Mouse (Mus musculus) hindbrain, embryonic 16.5 days (tissue): ENCODE data around the gene Cln6. TPM values are rescaled to one million over a fixed set of nuclear protein-coding genes. Genes with fewer than 3 reads are reported as not detected.

Experiments used
- ATAC-seq: fragments of 200-750 bp; cut with Nextera tagmentation; 2 replicates; pipeline ENCODE4 v1.8.0; 2017; ENCODE audit warnings: moderate TSS enrichment, moderate library complexity
- H3K27ac ChIP-seq: fragments of 300-500 bp; sonication (generic); 2 replicates; pipeline ENCODE4 v1.5.1; 2014; ENCODE audit warnings: low read depth, mild to moderate bottlenecking, control low read depth, low read length, moderate library complexity
- H3K27me3 ChIP-seq: fragments of 300-500 bp; sonication (generic); replicated peaks from 2 replicates; pipeline ENCODE4 v1.6.1; 2014; ENCODE audit warnings: low read length; ENCODE audit not compliant: control insufficient read depth, insufficient read depth
- H3K36me3 ChIP-seq: fragments of 300-500 bp; sonication (generic); 2 replicates; pipeline ENCODE4 v1.6.1; 2014; ENCODE audit warnings: mild to moderate bottlenecking, low read length, moderate library complexity, mixed read lengths; ENCODE audit not compliant: control insufficient read depth, insufficient read depth
- H3K4me1 ChIP-seq: fragments of 300-500 bp; sonication (generic); 2 replicates; pipeline ENCODE4 v1.6.1; 2014; ENCODE audit warnings: low read depth, low read length; ENCODE audit not compliant: control insufficient read depth, insufficient read depth
- H3K4me2 ChIP-seq: fragments of 300-500 bp; sonication (generic); 2 replicates; pipeline ENCODE4 v1.6.1; 2014; ENCODE audit warnings: mild to moderate bottlenecking, low read length, control low read depth, moderate library complexity
- H3K4me3 ChIP-seq: fragments of 300-500 bp; sonication (generic); 2 replicates; pipeline ENCODE4 v1.5.1; 2014; ENCODE audit warnings: mild to moderate bottlenecking, low read length, control low read depth, moderate library complexity
- H3K9ac ChIP-seq: fragments of 300-500 bp; sonication (generic); 2 replicates; pipeline ENCODE4 v1.6.1; 2014; ENCODE audit warnings: low read depth, mild to moderate bottlenecking, control low read depth, low read length, moderate library complexity
- H3K9me3 ChIP-seq: fragments of 300-500 bp; sonication (generic); 2 replicates; pipeline ENCODE4 v1.6.1; 2014; ENCODE audit warnings: mild to moderate bottlenecking, low read length, moderate library complexity; ENCODE audit not compliant: control insufficient read depth
- WGBS: fragments of 180-500 bp; shearing (Covaris S2); extraction: QIAGEN DNeasy Blood & Tissue Kit; methylation state at CpG from one replicate; pipeline ENCODE4 v1.1.7; 2014; 5-methylcytosine and 5-hydroxymethylcytosine counted together
- polyA plus RNA-seq: library from polyadenylated mRNA; unstranded; fragments of >200 nt; fragmentation: Nextera tagmentation; extraction: Ambion mirVana; gene quantifications from 2 replicates; pipeline ENCODE4 v1.2.1, GENCODE M21; 2015

The Cln6 gene
- polyA plus RNA-seq, 1 experiment from 2014 or later: 6.7 TPM

DNA sequence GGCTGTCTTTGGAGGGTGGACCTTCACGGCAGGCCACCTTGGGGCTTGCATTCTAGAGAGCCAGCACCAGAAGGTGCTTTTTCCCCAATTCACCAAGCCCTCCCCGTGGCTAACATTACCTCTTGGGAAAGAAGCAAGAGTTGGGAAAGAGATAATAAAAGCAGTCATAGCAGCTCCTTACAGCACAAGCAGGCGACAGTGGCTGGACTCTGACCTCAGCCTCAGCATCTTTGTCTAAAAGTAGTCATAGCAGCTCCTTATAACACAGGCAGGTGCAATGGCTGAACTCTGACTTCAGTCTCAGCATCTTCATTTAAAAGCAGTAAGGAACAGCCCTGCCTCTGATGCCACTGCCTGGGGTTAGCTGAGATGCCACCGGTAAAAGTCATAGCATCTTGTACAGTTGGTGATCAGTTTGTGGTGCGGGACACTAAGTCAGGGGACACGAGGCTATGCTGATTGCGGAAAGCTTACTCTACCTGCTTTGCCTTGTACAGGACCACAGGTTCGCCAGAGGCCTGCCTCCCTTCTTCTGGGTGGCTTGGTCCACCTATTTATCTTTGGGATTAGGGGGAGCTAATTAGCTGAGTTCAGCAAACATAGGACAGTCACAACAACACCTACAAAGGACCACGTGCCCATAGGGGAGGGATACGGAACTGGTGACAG is 4.9 kb downstream of the Cln6 start:
- H3K36me3 ChIP-seq: no peaks in the 10 kb centered on the region
- peaks cover 8% of the 10 kb centered on the region for H3K4me1 ChIP-seq
- no peak overlapping the region for H3K27ac ChIP-seq
- H3K27me3 ChIP-seq: no peaks in the 10 kb centered on the region
- no peaks in the 10 kb centered on the region for H3K9me3 ChIP-seq
- WGBS: 86% methylated on average over 10 of the region's 10 CpGs
- H3K4me3 ChIP-seq: no peak overlapping the region
- H3K4me2 ChIP-seq: no peak overlapping the region
- no peak for ATAC-seq
- no peak overlapping the region for H3K9ac ChIP-seq

DNA sequence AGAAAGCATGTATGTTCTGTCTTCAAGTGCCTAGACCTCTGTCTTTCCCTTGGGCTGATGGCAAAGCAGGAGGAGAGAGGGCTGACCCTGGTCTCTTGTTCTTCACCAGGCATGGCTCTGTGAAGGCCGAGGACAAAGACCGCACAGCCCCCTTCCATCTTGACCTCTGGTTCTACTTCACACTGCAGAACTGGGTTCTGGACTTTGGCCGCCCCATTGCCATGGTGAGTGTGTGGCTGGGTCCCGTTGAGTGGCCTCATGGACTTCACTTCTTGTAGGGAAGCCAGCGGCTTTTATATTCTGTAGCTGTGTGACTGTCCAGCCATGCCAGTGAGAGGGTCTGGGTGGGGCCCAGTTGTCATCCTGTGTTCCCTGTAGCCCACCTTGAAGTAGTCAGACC is 5.9 kb downstream of the Cln6 start:
- H3K4me1 ChIP-seq: peaks cover 3% of the 10 kb centered on the region
- no peak overlapping the region for H3K27ac ChIP-seq
- ATAC-seq: no peak
- H3K36me3 ChIP-seq: no peaks in the 10 kb centered on the region
- WGBS: 95% methylated on average over 5 of the region's 5 CpGs
- H3K27me3 ChIP-seq: no peaks in the 10 kb centered on the region
- no peak overlapping the region for H3K4me2 ChIP-seq
- no peak overlapping the region for H3K4me3 ChIP-seq
- H3K9ac ChIP-seq: no peak overlapping the region
- no peaks in the 10 kb centered on the region for H3K9me3 ChIP-seq

DNA sequence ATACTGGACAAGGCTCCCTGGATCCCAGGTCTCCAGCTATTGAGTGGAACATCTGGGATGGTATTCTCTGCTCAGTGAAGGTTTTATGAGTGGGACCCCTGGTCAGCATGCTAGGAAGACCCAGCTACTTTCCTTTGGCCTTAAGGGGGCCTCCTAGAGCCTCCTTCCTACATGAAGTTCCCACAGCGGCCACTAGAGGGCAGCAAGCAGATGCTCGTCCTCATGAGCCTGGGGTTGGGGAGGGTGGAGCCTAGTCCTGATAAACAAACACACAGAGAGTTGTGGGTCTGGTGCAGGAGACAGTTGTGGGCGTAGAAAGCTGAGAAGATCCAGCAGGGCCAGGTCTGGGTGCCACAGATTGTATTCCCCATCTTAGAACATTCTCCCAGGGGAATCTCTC is 9.1 kb downstream of the Cln6 start:
- Histone ChIP-seq H3K36me3 (no peaks in the 10 kb centered on the region), H3K4me3 (no peak overlapping the region), H3K4me2 (0 out of 2 replicates have a peak overlapping the region, but pooled peaks have one; percentile 6), H3K27me3 (no peaks in the 10 kb centered on the region), H3K9ac (no peak overlapping the region), H3K4me1 (no peaks in the 10 kb centered on the region), H3K9me3 (no peaks in the 10 kb centered on the region), H3K27ac (no peak overlapping the region)
- ATAC-seq: peak; percentile 54
- 5% methylated on average over 3 of the region's 3 CpGs for WGBS

DNA sequence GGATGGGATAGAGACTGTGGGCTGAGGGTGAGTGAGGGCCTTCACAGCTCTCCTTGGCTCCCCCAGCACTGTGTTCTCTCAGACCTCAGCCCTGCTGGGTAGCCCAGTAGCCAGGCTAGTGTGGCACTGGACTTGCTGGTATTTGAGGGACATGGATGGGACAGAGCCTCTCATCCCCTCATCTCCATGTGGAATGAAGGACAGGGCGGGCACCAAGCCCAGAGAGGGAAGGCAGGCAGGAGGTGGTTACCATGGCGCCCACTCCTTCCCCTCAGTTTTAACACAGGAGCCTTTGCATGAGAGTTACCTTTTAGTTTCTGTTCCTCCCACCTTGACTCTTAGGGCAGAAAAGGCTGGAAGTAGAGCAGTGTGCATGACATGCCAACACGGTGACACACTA is 10.1 kb downstream of the Cln6 start:
- Histone ChIP-seq H3K4me1 (no peaks in the 10 kb centered on the region), H3K27ac (no peak overlapping the region), H3K27me3 (no peaks in the 10 kb centered on the region), H3K4me3 (no peak overlapping the region), H3K4me2 (no peak overlapping the region), H3K36me3 (no peaks in the 10 kb centered on the region), H3K9ac (no peak overlapping the region), H3K9me3 (no peaks in the 10 kb centered on the region)
- ATAC-seq: no peak; the same call in 1 of the 2 replicates
- WGBS: 70% methylated on average over 3 of the region's 3 CpGs

DNA sequence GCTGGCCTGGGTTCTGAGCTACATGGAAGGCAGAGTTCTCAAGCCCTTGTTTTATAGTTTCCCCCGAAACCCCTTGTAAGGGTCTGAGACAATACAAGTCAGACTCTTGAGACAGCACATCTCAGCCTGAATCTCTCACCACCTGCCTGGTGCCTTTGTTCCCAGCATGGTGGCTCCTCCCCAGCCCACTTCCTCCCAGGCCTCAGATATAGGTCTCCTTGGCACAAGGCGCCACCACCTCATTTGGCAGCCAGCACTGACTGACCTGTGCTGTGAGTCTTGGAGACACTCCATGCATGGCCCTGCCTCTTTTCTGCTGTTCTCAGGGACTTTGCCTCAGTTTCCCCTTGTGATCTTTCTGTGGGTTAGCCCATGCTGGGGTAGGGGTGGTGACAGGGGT is 13.0 kb downstream of the Cln6 start:
- no peak overlapping the region for H3K9ac ChIP-seq
- H3K27ac ChIP-seq: no peak overlapping the region
- no peaks in the 10 kb centered on the region for H3K9me3 ChIP-seq
- no peak overlapping the region for H3K4me3 ChIP-seq
- no peaks in the 10 kb centered on the region for H3K36me3 ChIP-seq
- no peaks in the 10 kb centered on the region for H3K4me1 ChIP-seq
- WGBS: 59% methylated on average over 2 of the region's 2 CpGs
- no peak for ATAC-seq
- H3K27me3 ChIP-seq: no peaks in the 10 kb centered on the region
- H3K4me2 ChIP-seq: no peak overlapping the region

DNA sequence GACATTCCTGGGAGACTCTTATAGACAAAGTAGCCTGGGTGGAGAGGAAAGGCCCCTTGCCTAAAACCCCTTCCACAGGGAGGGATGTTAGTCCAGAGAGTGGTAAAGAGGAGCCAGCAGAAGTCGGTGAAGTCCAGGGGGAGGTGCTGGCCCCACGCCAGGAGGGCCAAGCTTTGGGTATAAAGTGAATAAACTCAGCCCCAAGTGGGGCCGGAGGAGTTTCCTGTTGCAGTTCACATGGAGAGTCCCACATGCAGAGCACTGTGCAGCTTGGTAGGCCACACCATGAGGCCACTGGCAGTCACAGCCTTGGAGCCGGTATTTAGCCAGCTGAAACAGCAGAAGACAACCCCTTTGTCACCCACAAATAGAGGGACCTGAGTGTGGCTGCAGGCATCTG is 15.9 kb downstream of the Cln6 start:
- 55% methylated on average over 4 of the region's 4 CpGs for WGBS
- ATAC-seq: no peak
- H3K4me2 ChIP-seq: no peak overlapping the region

DNA sequence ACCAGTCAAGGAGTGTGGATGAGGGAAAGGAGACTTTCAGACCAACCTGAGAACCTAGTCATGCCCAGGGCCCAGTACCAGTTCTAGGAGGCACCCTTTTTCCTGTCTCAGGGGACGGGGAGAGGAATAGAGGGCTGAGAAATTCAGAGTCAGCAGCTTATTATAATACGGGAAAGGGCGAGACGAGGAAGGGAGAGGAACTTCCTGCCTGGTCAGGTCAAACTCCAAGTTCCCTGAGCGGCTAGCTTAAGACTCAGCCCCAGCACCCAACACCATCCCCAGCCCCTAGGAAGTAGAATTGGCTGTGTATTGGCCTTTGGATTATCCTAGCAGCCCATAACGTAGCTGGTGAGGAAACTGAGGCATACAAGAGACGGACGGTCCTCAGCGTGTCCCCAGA is 18.6 kb downstream of the Cln6 start:
- Histone ChIP-seq H3K36me3 (no peaks in the 10 kb centered on the region), H3K4me2 (no peak overlapping the region), H3K27ac (no peak overlapping the region), H3K27me3 (no peaks in the 10 kb centered on the region), H3K9me3 (no peaks in the 10 kb centered on the region), H3K4me3 (no peak overlapping the region), H3K9ac (no peak overlapping the region), H3K4me1 (peaks cover 11% of the 10 kb centered on the region)
- no peak for ATAC-seq
- WGBS: 86% methylated on average over 9 of the region's 9 CpGs

More for the DNA sequence above, 15.9 kb downstream of the Cln6 start:
- no peak overlapping the region for H3K27ac ChIP-seq
- no peaks in the 10 kb centered on the region for H3K36me3 ChIP-seq
- no peak overlapping the region for H3K4me3 ChIP-seq
- H3K9me3 ChIP-seq: no peaks in the 10 kb centered on the region
- peaks cover 11% of the 10 kb centered on the region for H3K4me1 ChIP-seq
- H3K9ac ChIP-seq: no peak overlapping the region
- H3K27me3 ChIP-seq: no peaks in the 10 kb centered on the region

DNA sequence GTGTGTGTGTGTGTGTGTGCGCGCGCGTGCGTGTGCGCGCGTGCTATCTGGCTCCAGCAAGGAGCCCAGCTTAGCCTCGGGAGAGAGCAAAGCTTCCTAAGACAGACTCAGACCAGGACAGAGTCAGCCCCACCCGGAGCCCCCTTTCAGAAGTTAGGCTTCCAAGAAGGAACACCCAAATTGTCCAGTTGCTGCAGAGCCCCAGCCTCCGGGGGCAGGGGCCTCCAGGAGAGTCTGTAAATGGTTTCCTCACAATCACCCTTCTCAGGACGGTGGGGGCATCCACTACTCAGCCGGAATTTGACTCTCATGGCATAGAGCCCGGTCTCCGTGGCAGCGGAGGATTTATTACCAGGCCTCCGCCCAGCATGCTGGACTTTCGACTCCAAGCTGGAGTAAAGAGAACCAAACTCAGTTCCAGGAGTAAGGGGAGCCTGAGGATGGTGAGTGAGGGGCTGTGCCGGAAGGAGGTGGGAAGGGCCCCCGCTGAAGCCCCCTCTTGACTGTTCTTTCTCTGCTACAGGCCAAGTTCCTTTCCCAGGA is 19.2 kb downstream of the Cln6 start, which contains the start of gene Calml4:
Gene Calml4 (plus strand): TSS at position 362 of the 543 bp plus-strand sequence.
- 39% methylated on average over 19 of the region's 20 CpGs for WGBS
- H3K27ac ChIP-seq: peak within 1 kb of the TSS; percentile 36
- peak within 1 kb of the TSS; percentile 37 for H3K4me2 ChIP-seq
- no peaks in the 10 kb centered on the region for H3K36me3 ChIP-seq
- no peaks in the 10 kb centered on the region for H3K9me3 ChIP-seq
- H3K9ac ChIP-seq: peak within 1 kb of the TSS; percentile 13; the same call in 1 of the 2 replicates
- peak; percentile 69 for ATAC-seq
- H3K4me1 ChIP-seq: peaks cover 11% of the 10 kb centered on the region
- no peak within 1 kb of the TSS for H3K4me3 ChIP-seq
- H3K27me3 ChIP-seq: no peaks in the 10 kb centered on the region

DNA sequence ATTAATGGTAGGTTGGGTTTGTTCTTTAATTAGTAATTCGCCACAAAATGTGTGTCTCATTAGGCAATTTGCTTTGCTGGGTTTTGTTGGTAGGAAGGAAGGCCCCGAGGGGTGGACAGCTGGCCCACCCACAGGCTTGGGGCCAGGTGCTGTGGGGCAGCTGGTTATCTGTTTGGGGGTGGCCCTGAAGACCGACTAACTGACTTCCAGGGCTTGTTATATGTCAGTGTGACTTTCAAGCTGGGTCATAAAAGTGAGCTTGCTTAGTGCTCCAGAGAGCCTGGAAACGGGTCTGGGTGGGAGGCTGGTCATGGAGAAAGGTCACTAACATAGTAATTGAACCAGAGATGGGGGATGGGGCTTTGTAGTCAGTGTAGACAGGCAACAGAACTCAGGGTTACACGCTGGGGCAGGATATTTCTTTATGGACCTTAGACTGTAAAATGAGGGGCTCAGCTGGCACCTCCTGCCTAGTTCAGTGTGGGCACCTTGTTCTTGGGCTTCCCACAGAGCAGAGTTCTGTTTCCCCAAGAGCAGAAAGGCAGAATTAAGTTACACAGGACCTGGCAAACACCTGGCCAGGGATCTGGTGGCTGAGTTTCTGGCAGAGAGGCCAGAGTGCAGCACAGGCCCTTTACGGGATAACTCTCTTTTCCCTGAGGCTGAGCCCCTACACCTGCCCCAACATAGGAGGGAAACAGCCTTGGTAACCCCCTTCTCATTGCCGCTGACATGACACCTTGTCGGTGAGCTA is 19.9 kb downstream of the Cln6 start:
- Histone ChIP-seq H3K9me3 (no peaks in the 10 kb centered on the region), H3K4me2 (peak overlapping the region; percentile 37), H3K27ac (peak overlapping the region; percentile 36), H3K4me3 (no peak overlapping the region), H3K27me3 (no peaks in the 10 kb centered on the region), H3K36me3 (no peaks in the 10 kb centered on the region), H3K9ac (peak overlapping the region; percentile 13; the same call in 1 of the 2 replicates), H3K4me1 (peaks cover 11% of the 10 kb centered on the region)
- ATAC-seq: no peak
- WGBS: 40% methylated on average over 8 of the region's 8 CpGs
